Mouse (Mus musculus) hindbrain, embryonic 16.5 days (tissue): ENCODE measurements at regions not wholly inside any gene's neighbourhood (a gene's known extent, or its start where the extent isn't known, plus 50 kb on each side); places are given as distances from the start of the nearest gene placed in this dataset.
A peak's percentile ranks its signal among the peaks of the same experiment; 100 is the strongest.

Source experiments
- ATAC-seq: fragments of 200-750 bp; cut with Nextera tagmentation; 2 replicates; pipeline ENCODE4 v1.8.0; 2017; ENCODE audit warnings: moderate TSS enrichment, moderate library complexity
- H3K27ac ChIP-seq: fragments of 300-500 bp; sonication (generic); 2 replicates; pipeline ENCODE4 v1.5.1; 2014; ENCODE audit warnings: low read depth, mild to moderate bottlenecking, control low read depth, low read length, moderate library complexity
- H3K27me3 ChIP-seq: fragments of 300-500 bp; sonication (generic); replicated peaks from 2 replicates; pipeline ENCODE4 v1.6.1; 2014; ENCODE audit warnings: low read length; ENCODE audit not compliant: control insufficient read depth, insufficient read depth
- H3K36me3 ChIP-seq: fragments of 300-500 bp; sonication (generic); 2 replicates; pipeline ENCODE4 v1.6.1; 2014; ENCODE audit warnings: mild to moderate bottlenecking, low read length, moderate library complexity, mixed read lengths; ENCODE audit not compliant: control insufficient read depth, insufficient read depth
- H3K4me1 ChIP-seq: fragments of 300-500 bp; sonication (generic); 2 replicates; pipeline ENCODE4 v1.6.1; 2014; ENCODE audit warnings: low read depth, low read length; ENCODE audit not compliant: control insufficient read depth, insufficient read depth
- H3K4me2 ChIP-seq: fragments of 300-500 bp; sonication (generic); 2 replicates; pipeline ENCODE4 v1.6.1; 2014; ENCODE audit warnings: mild to moderate bottlenecking, low read length, control low read depth, moderate library complexity
- H3K4me3 ChIP-seq: fragments of 300-500 bp; sonication (generic); 2 replicates; pipeline ENCODE4 v1.5.1; 2014; ENCODE audit warnings: mild to moderate bottlenecking, low read length, control low read depth, moderate library complexity
- H3K9ac ChIP-seq: fragments of 300-500 bp; sonication (generic); 2 replicates; pipeline ENCODE4 v1.6.1; 2014; ENCODE audit warnings: low read depth, mild to moderate bottlenecking, control low read depth, low read length, moderate library complexity
- H3K9me3 ChIP-seq: fragments of 300-500 bp; sonication (generic); 2 replicates; pipeline ENCODE4 v1.6.1; 2014; ENCODE audit warnings: mild to moderate bottlenecking, low read length, moderate library complexity; ENCODE audit not compliant: control insufficient read depth
- WGBS: fragments of 180-500 bp; shearing (Covaris S2); extraction: QIAGEN DNeasy Blood & Tissue Kit; methylation state at CpG from one replicate; pipeline ENCODE4 v1.1.7; 2014; 5-methylcytosine and 5-hydroxymethylcytosine counted together

GRCm38 (mm10) chr16:44620536-44620935 lies 61.8 kb upstream of the Boc start:
- WGBS = 91% methylated on average over 2 of the region's 2 CpGs

GRCm38 (mm10) chr16:44619476-44620103 lies 60.9 kb upstream of the Boc start:
- Histone ChIP-seq H3K9me3 (no peaks in the 10 kb centered on the region), H3K36me3 (no peaks in the 10 kb centered on the region), H3K4me3 (no peak overlapping the region), H3K4me2 (no peak overlapping the region), H3K9ac (no peak overlapping the region), H3K4me1 (peaks cover 18% of the 10 kb centered on the region), H3K27ac (no peak overlapping the region), H3K27me3 (no peaks in the 10 kb centered on the region)
- WGBS = 94% methylated on average over 4 of the region's 4 CpGs
- ATAC-seq = no peak

More at GRCm38 (mm10) chr16:44620536-44620935, 61.8 kb upstream of the Boc start:
- Histone ChIP-seq H3K4me1 (peaks cover 14% of the 10 kb centered on the region), H3K9ac (no peak overlapping the region), H3K4me3 (no peak overlapping the region), H3K36me3 (no peaks in the 10 kb centered on the region), H3K27ac (no peak overlapping the region), H3K4me2 (no peak overlapping the region), H3K27me3 (no peaks in the 10 kb centered on the region), H3K9me3 (no peaks in the 10 kb centered on the region)
- no peak for ATAC-seq

GRCm38 (mm10) chr16:44617041-44617440 lies 58.3 kb upstream of the Boc start:
- no peak; the same call in 1 of the 2 replicates for ATAC-seq
- H3K27me3 ChIP-seq = no peaks in the 10 kb centered on the region
- H3K4me1 ChIP-seq = peaks cover 18% of the 10 kb centered on the region
- H3K4me3 ChIP-seq = no peak overlapping the region
- H3K9me3 ChIP-seq = no peaks in the 10 kb centered on the region
- 62% methylated on average over 6 of the region's 6 CpGs for WGBS
- H3K27ac ChIP-seq = 0 out of 2 replicates have a peak overlapping the region, but pooled peaks have one; percentile 12
- no peaks in the 10 kb centered on the region for H3K36me3 ChIP-seq
- no peak overlapping the region for H3K9ac ChIP-seq
- no peak overlapping the region for H3K4me2 ChIP-seq

GRCm38 (mm10) chr16:44616376-44616775 lies 57.7 kb upstream of the Boc start:
- H3K27ac ChIP-seq = peak overlapping the region; percentile 70
- ATAC-seq = peak; percentile 69
- 26% methylated on average over 5 of the region's 5 CpGs for WGBS
- no peaks in the 10 kb centered on the region for H3K9me3 ChIP-seq
- H3K36me3 ChIP-seq = no peaks in the 10 kb centered on the region
- H3K27me3 ChIP-seq = no peaks in the 10 kb centered on the region
- no peak overlapping the region for H3K4me3 ChIP-seq
- no peak overlapping the region for H3K4me2 ChIP-seq
- H3K9ac ChIP-seq = peak overlapping the region; percentile 13; the same call in 1 of the 2 replicates
- H3K4me1 ChIP-seq = peaks cover 18% of the 10 kb centered on the region

- Histone ChIP-seq H3K36me3 (no peaks in the 10 kb centered on the region), H3K9ac (no peak overlapping the region; the same call in 1 of the 2 replicates), H3K27me3 (no peaks in the 10 kb centered on the region), H3K4me1 (peaks cover 18% of the 10 kb centered on the region), H3K4me3 (no peak overlapping the region), H3K4me2 (no peak overlapping the region), H3K27ac (peak overlapping the region; percentile 70), H3K9me3 (no peaks in the 10 kb centered on the region)
- peak; percentile 37 for ATAC-seq
- 25% methylated on average over 3 of the region's 3 CpGs for WGBS
Observed at GRCm38 (mm10) chr16:44615878-44616206, 57.1 kb upstream of the Boc start.

- ATAC-seq = no peak
- WGBS = 41% methylated on average over 9 of the region's 9 CpGs
- no peaks in the 10 kb centered on the region for H3K27me3 ChIP-seq
- no peak overlapping the region for H3K4me2 ChIP-seq
- no peaks in the 10 kb centered on the region for H3K36me3 ChIP-seq
- H3K27ac ChIP-seq = no peak overlapping the region
- no peak overlapping the region for H3K4me3 ChIP-seq
- H3K9ac ChIP-seq = no peak overlapping the region
- H3K4me1 ChIP-seq = peaks cover 18% of the 10 kb centered on the region
- H3K9me3 ChIP-seq = no peaks in the 10 kb centered on the region
Observed at GRCm38 (mm10) chr16:44615172-44615877, 56.6 kb upstream of the Boc start.

GRCm38 (mm10) chr16:44614235-44614634 lies 55.5 kb upstream of the Boc start:
- no peak overlapping the region for H3K27ac ChIP-seq
- no peak overlapping the region for H3K4me2 ChIP-seq
- peaks cover 18% of the 10 kb centered on the region for H3K4me1 ChIP-seq
- 95% methylated on average over 5 of the region's 5 CpGs for WGBS
- no peaks in the 10 kb centered on the region for H3K36me3 ChIP-seq
- H3K9ac ChIP-seq = no peak overlapping the region
- H3K9me3 ChIP-seq = no peaks in the 10 kb centered on the region
- no peaks in the 10 kb centered on the region for H3K27me3 ChIP-seq
- H3K4me3 ChIP-seq = no peak overlapping the region
- ATAC-seq = no peak

GRCm38 (mm10) chr16:44612676-44613075 lies 54.0 kb upstream of the Boc start:
- H3K4me1 ChIP-seq = peaks cover 18% of the 10 kb centered on the region
- no peak overlapping the region; the same call in 1 of the 2 replicates for H3K9ac ChIP-seq
- H3K27ac ChIP-seq = no peak overlapping the region
- no peak overlapping the region for H3K4me2 ChIP-seq
- H3K9me3 ChIP-seq = no peaks in the 10 kb centered on the region
- no peaks in the 10 kb centered on the region for H3K27me3 ChIP-seq
- no peaks in the 10 kb centered on the region for H3K36me3 ChIP-seq
- H3K4me3 ChIP-seq = no peak overlapping the region
- 50% methylated on average over 5 of the region's 5 CpGs for WGBS
- peak; percentile 74 for ATAC-seq

- 90% methylated on average over 6 of the region's 6 CpGs for WGBS
Observed at GRCm38 (mm10) chr16:44611525-44611924, 52.8 kb upstream of the Boc start.

More at GRCm38 (mm10) chr16:44611525-44611924, 52.8 kb upstream of the Boc start:
- Histone ChIP-seq H3K36me3 (no peaks in the 10 kb centered on the region), H3K27ac (no peak overlapping the region), H3K27me3 (no peaks in the 10 kb centered on the region), H3K4me1 (peaks cover 14% of the 10 kb centered on the region), H3K9ac (no peak overlapping the region), H3K4me2 (no peak overlapping the region), H3K9me3 (no peaks in the 10 kb centered on the region), H3K4me3 (no peak overlapping the region)
- ATAC-seq = no peak
